In the genomic region with DNA sequence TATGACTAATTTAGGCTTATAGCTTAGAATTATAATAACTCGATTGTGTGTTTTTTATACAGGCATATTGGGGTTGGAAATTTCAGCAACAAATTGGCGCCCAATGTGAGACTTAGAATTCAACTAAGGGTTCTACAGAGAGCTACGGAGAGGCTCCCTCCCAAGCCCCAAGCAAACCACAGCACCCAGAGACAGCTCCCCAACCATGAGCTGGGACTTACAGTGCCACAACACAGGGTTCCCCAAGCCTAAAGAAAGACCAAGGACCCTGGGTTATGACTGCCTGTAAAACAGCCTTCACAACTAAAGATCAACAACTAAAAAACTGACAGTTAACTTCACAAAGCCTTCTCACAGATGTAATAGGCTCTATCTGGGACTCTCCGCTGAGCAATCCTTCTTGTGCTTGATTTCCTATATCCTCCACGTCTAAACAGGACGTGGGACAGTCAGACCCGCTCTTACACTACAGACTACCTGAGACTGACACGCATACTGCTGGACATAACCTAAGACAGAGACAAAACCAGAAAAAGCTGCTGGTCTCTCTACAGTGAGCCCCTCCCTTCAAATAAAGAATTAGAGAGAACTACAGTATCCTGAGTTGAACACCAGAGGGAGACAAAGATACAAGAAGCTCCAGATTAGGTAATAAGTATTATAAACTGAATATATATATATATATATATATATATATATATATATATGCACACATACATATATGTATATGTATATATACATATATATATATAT, we compare ENCODE assay signal across 8 mouse cellular contexts. TPM values are rescaled to one million over a fixed set of nuclear protein-coding genes. Genes with fewer than 3 reads are reported as not detected.
DNase-seq lines count a peak whose midpoint lies in the region; ATAC-seq and TF ChIP-seq lines count a peak whose summit lies in the region.

No protein-coding gene starts in this region.

- no peaks in the 10 kb centered on the region for H3K4me1 ChIP-seq in midbrain, embryonic 11.5 days (ENCODE audit: control insufficient read depth, insufficient read depth, low read length)
- H3K4me1 ChIP-seq in midbrain, embryonic 10.5 days = no peaks in the 10 kb centered on the region
- H3K4me1 ChIP-seq in forebrain, embryonic 15.5 days = no peaks in the 10 kb centered on the region

- no peaks in the 10 kb centered on the region for H3K36me3 ChIP-seq in midbrain, embryonic 11.5 days (ENCODE audit: control insufficient read depth, insufficient read depth, low read length)
- H3K36me3 ChIP-seq in midbrain, embryonic 10.5 days = no peaks in the 10 kb centered on the region
- H3K36me3 ChIP-seq in forebrain, embryonic 15.5 days = no peaks in the 10 kb centered on the region
- no peaks in the 10 kb centered on the region for H3K36me3 ChIP-seq in splenic B cell, adult 2 months (ENCODE audit: control insufficient read depth, insufficient read depth, low read length, poor library complexity, severe bottlenecking)

- no peak overlapping the region for H3K4me2 ChIP-seq in midbrain, embryonic 11.5 days
- no peak overlapping the region for H3K4me2 ChIP-seq in forebrain, embryonic 15.5 days (replicated peaks)

- H3K9ac ChIP-seq in midbrain, embryonic 11.5 days (ENCODE audit: low read length) = no peak overlapping the region
- no peak overlapping the region for H3K9ac ChIP-seq in forebrain, embryonic 15.5 days (replicated peaks)

- intact Hi-C loops in gastrocnemius, adult 2 months (cut with DNase I) = loop anchor here (1.0 to 5.0 kb wide), 2 partner anchors 69 to 138 kb away; a partner anchor contains a TSS

- no peak for DNase-seq in gastrocnemius, adult 2 months
- no peak for DNase-seq in gastrocnemius, postnatal 10 days
- DNase-seq in midbrain, embryonic 11.5 days (ENCODE audit: low spot score, missing footprints) = peak; percentile 88
- no peak for DNase-seq in midbrain, embryonic 10.5 days (ENCODE audit: low spot score)
- DNase-seq in splenic B cell, adult 2 months (ENCODE audit: low read depth, low spot score) = peak; percentile 61
- no peak for DNase-seq in right cerebral cortex, postnatal 36 days (ENCODE audit: low spot score in 2 of 2)
- no peak for DNase-seq in layer of hippocampus, adult 9-11 months

- H3K9me3 ChIP-seq in midbrain, embryonic 11.5 days (ENCODE audit: control insufficient read depth, low read length) = no peaks in the 10 kb centered on the region
- H3K9me3 ChIP-seq in midbrain, embryonic 10.5 days (replicated peaks) = no peaks in the 10 kb centered on the region
- no peaks in the 10 kb centered on the region for H3K9me3 ChIP-seq in forebrain, embryonic 15.5 days

- no peak overlapping the region for H3K4me3 ChIP-seq in gastrocnemius, adult 2 months
- H3K4me3 ChIP-seq in midbrain, embryonic 11.5 days (ENCODE audit: low read depth, low read length) = no peak overlapping the region
- no peak overlapping the region for H3K4me3 ChIP-seq in midbrain, embryonic 10.5 days
- no peak overlapping the region for H3K4me3 ChIP-seq in forebrain, embryonic 15.5 days

- WGBS in midbrain, embryonic 11.5 days = 57% methylated on average over 8 of the region's 8 CpGs
- WGBS in midbrain, embryonic 10.5 days = 57% methylated on average over 8 of the region's 8 CpGs
- WGBS in forebrain, embryonic 15.5 days = 56% methylated on average over 8 of the region's 8 CpGs

- no peak overlapping the region for H3K27ac ChIP-seq in gastrocnemius, adult 2 months
- H3K27ac ChIP-seq in midbrain, embryonic 11.5 days (ENCODE audit: low read depth, low read length) = no peak overlapping the region
- H3K27ac ChIP-seq in midbrain, embryonic 10.5 days (replicated peaks) = no peak overlapping the region
- no peak overlapping the region for H3K27ac ChIP-seq in forebrain, embryonic 15.5 days (replicated peaks)

- no peak for ATAC-seq in midbrain, embryonic 11.5 days (ENCODE audit: low FRiP score)
- peak; percentile 76; the same call in 1 of the 2 replicates for ATAC-seq in forebrain, embryonic 15.5 days (replicated peaks)

- TF ChIP-seq CTCF in gastrocnemius, adult 2 months (IDR thresholded peaks at IDR 0.05) = peak; percentile 64

- H3K27me3 ChIP-seq in midbrain, embryonic 11.5 days (ENCODE audit: control insufficient read depth, insufficient read depth, low read length) = no peaks in the 10 kb centered on the region
- H3K27me3 ChIP-seq in midbrain, embryonic 10.5 days (ENCODE audit: low read depth, poor library complexity, severe bottlenecking) = no peaks in the 10 kb centered on the region
- no peaks in the 10 kb centered on the region for H3K27me3 ChIP-seq in forebrain, embryonic 15.5 days
- no peaks in the 10 kb centered on the region for H3K27me3 ChIP-seq in splenic B cell, adult 2 months (ENCODE audit: control insufficient read depth, insufficient read depth, low read length, poor library complexity, severe bottlenecking)

RNA-seq across cellular contexts. Expression of a gene that starts 13.6 kb away (rescaled TPM):
- total RNA-seq in gastrocnemius, adult 2 months (2021) = 10 to 100 TPM; 30.8 to 36.1 TPM
- 10 to 100 TPM; 24.7 to 31.2 TPM for total RNA-seq in gastrocnemius, postnatal 10 days (2021)
- polyA plus RNA-seq in midbrain, embryonic 11.5 days (2014; fragmentation: Nextera tagmentation; extraction: Ambion mirVana) = 29.4 TPM in 2 replicates
- polyA plus RNA-seq in midbrain, embryonic 10.5 days (2016; fragmentation: Nextera tagmentation; extraction: Ambion mirVana) = 38.1 and 43.2 TPM in 2 replicates
- polyA plus RNA-seq in forebrain, embryonic 15.5 days (2015; fragmentation: Nextera tagmentation; extraction: Ambion mirVana) = 26.3 and 28.8 TPM in 2 replicates

Comparison
In these comparisons a context has a peak if more than half of its experiments do, and no peak if none do; other contexts are left out.
1. DNase-seq: peak in midbrain, embryonic 11.5 days (single experiment) and splenic B cell, adult 2 months (single experiment); none in gastrocnemius, adult 2 months (single experiment), gastrocnemius, postnatal 10 days (single experiment), midbrain, embryonic 10.5 days (single experiment), right cerebral cortex, postnatal 36 days (0 of 2) and layer of hippocampus, adult 9-11 months (single experiment).